Mouse (Mus musculus) liver, embryonic 13.5 days (tissue): ENCODE data around the gene Hes3. TPM values are rescaled to one million over a fixed set of nuclear protein-coding genes. Genes with fewer than 3 reads are reported as not detected.

Experiments
- ATAC-seq: fragments of 200-750 bp; cut with Nextera tagmentation; 2 replicates; pipeline ENCODE4 v1.8.0; 2017; ENCODE audit warnings: low read depth, mild to moderate bottlenecking, moderate number of reproducible peaks, moderate library complexity
- DNase-seq: peaks from one replicate; pipeline ENCODE4 v3.0.0; 2022
- H3K27ac ChIP-seq: fragments of 300-500 bp; sonication (generic); 2 replicates; pipeline ENCODE4 v1.5.1; 2015; ENCODE audit warnings: moderate library complexity, mild to moderate bottlenecking, inconsistent platforms
- H3K27me3 ChIP-seq: fragments of 300-500 bp; sonication (generic); 2 replicates; pipeline ENCODE4 v1.6.1; 2015; ENCODE audit warnings: mild to moderate bottlenecking, inconsistent platforms
- H3K36me3 ChIP-seq: fragments of 300-500 bp; sonication (generic); 2 replicates; pipeline ENCODE4 v1.6.1; 2015; ENCODE audit warnings: mild to moderate bottlenecking, inconsistent platforms
- H3K4me1 ChIP-seq: fragments of 300-500 bp; sonication (generic); replicated peaks from 2 replicates; pipeline ENCODE4 v1.6.1; 2015; ENCODE audit warnings: inconsistent platforms
- H3K4me2 ChIP-seq: fragments of 300-500 bp; sonication (generic); 2 replicates; pipeline ENCODE4 v1.6.1; 2015; ENCODE audit warnings: inconsistent platforms, mild to moderate bottlenecking, moderate library complexity
- H3K4me3 ChIP-seq: fragments of 300-500 bp; sonication (generic); replicated peaks from 2 replicates; pipeline ENCODE4 v1.5.1; 2015; ENCODE audit warnings: mild to moderate bottlenecking, inconsistent platforms
- H3K9ac ChIP-seq: fragments of 300-500 bp; sonication (generic); 2 replicates; pipeline ENCODE4 v1.6.1; 2015; ENCODE audit warnings: mild to moderate bottlenecking, inconsistent platforms
- H3K9me3 ChIP-seq: fragments of 300-500 bp; sonication (generic); replicated peaks from 2 replicates; pipeline ENCODE4 v1.6.1; 2016; ENCODE audit warnings: inconsistent platforms
- WGBS: fragments of 180-500 bp; shearing (Covaris S2); methylation state at CpG from one replicate; pipeline ENCODE4 v1.1.7; 2015; ENCODE audit not compliant: insufficient replicate concordance; 5-methylcytosine and 5-hydroxymethylcytosine counted together
- polyA plus RNA-seq: library from polyadenylated mRNA; unstranded; fragments of >200 nt; fragmentation: Nextera tagmentation; extraction: Ambion mirVana; gene quantifications from 2 replicates; pipeline ENCODE4 v1.2.1, GENCODE M21; 2015

Hes3 gene
- polyA plus RNA-seq, 1 experiment from 2014 or later: not detected

DNA sequence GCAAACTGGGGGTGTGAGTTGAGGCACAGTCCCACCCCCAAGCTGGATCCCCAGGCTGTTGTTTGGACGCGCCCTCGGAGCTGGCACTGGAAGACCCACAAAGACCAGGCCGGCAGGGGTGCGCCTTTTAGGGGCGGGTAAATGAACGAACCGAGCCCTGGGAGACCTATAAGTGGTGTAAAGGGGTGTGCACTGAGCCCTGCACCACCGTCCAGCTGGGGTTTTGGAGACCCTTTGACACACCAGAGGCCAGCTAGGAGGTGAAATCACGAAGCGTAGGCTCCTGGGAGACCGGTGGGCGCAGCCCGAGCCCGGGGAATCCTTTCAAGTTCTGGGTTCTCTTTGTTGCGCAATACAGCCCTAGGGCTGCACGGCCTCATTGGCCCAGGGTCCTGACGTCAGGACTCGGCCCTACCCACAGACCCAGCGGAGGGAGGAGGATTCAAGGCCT, 16.8 kb downstream of the Hes3 start:
- no peak for ATAC-seq
- Histone ChIP-seq H3K4me2 (peak overlapping the region; percentile 67), H3K27me3 (peaks cover 61% of the 10 kb centered on the region), H3K36me3 (no peaks in the 10 kb centered on the region), H3K9me3 (no peaks in the 10 kb centered on the region), H3K4me3 (peak overlapping the region; percentile 56), H3K4me1 (peaks cover 23% of the 10 kb centered on the region), H3K9ac (peak overlapping the region; percentile 39; the same call in 1 of the 2 replicates), H3K27ac (no peak overlapping the region)
- no peak for DNase-seq
- WGBS: 2% methylated on average over 20 of the region's 20 CpGs

GRCm38 (mm10) chr4:152273621-152274236, 17.7 kb downstream of the Hes3 start, which contains the start of gene Gpr153:
Gene Gpr153, plus strand, starts transcription at chr4:152274232.
- DNase-seq: no peak
- WGBS: 2% methylated on average over 39 of the region's 48 CpGs
- peaks cover 59% of the 10 kb centered on the region for H3K27me3 ChIP-seq

DNA sequence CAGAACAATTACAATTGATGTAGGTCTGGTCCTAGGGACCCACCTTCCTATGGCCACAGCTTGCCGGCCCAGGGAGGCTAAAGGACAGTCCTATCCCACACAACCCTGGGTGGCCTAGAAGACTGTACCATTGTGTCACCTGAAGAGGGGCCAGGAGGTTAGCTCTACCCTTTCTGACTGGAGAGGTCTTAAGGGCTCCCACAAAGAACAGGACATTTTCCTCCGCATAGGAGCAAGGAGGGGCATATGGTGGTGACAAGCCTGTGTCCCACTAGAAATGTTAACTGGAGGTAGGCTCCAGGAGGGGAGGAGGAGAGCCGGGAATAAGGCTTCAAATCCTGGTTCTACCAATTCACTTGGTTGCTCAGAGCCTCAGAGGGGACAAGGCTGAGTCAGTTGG, 18.3 kb downstream of the Hes3 start:
- ATAC-seq: no peak
- Histone ChIP-seq H3K36me3 (no peaks in the 10 kb centered on the region), H3K4me3 (no peak overlapping the region), H3K4me2 (no peak overlapping the region), H3K27me3 (peaks cover 59% of the 10 kb centered on the region), H3K27ac (peak overlapping the region; percentile 23; the same call in 1 of the 2 replicates), H3K9ac (no peak overlapping the region), H3K4me1 (peaks cover 23% of the 10 kb centered on the region), H3K9me3 (no peaks in the 10 kb centered on the region)
- no peak for DNase-seq
- 44% methylated on average over 3 of the region's 3 CpGs for WGBS

More at GRCm38 (mm10) chr4:152273621-152274236, 17.7 kb downstream of the Hes3 start, which contains the start of gene Gpr153:
- Histone ChIP-seq H3K4me3 (peak within 1 kb of the TSS; percentile 56), H3K9ac (peak within 1 kb of the TSS; percentile 39; the same call in 1 of the 2 replicates), H3K9me3 (no peaks in the 10 kb centered on the region), H3K4me1 (peaks cover 23% of the 10 kb centered on the region), H3K27ac (peak within 1 kb of the TSS; percentile 23; the same call in 1 of the 2 replicates), H3K36me3 (no peaks in the 10 kb centered on the region), H3K4me2 (peak within 1 kb of the TSS; percentile 67)
- ATAC-seq: 0 out of 2 replicates have a peak, but pooled peaks have one; percentile 32

DNA sequence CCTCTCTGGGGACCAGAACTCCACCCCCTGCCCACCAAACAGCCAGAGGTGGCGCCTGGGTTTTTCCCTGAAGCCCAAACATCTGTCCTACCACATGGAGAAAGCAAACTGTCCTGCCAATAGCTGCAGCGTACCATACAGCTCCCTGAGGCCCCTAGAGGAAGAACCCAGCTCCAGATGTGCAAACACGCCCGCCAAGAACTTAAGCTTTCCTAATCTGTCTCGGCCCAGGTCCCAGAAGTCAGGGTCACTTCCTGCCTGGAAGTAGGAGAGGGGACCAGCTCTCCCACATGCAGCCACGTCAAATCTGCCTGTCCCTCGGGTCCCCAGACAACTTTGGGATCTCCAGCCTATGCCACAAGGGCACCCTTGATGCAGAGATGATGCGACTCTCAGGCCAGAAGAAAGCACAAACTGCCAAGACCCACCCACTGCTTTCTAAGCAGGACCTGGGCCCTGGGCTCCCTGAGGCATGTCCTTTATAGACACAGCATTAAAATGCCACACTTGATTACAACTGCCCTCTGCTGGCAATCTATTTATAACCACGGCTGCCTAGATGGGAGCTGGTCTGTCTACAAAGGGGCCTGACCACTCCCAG, 18.9 kb downstream of the Hes3 start:
- peaks cover 23% of the 10 kb centered on the region for H3K4me1 ChIP-seq
- H3K9me3 ChIP-seq: no peaks in the 10 kb centered on the region
- H3K36me3 ChIP-seq: no peaks in the 10 kb centered on the region
- no peak overlapping the region for H3K4me3 ChIP-seq
- peaks cover 59% of the 10 kb centered on the region for H3K27me3 ChIP-seq
- DNase-seq (no peak), ATAC-seq (no peak)
- H3K9ac ChIP-seq: no peak overlapping the region
- H3K27ac ChIP-seq: 0 out of 2 replicates have a peak overlapping the region, but pooled peaks have one; percentile 23
- WGBS: 28% methylated on average over 9 of the region's 9 CpGs
- no peak overlapping the region for H3K4me2 ChIP-seq

- Histone ChIP-seq H3K36me3 (no peaks in the 10 kb centered on the region), H3K4me2 (no peak overlapping the region), H3K4me3 (no peak overlapping the region), H3K9me3 (no peaks in the 10 kb centered on the region), H3K27ac (0 out of 2 replicates have a peak overlapping the region, but pooled peaks have one; percentile 19), H3K9ac (no peak overlapping the region), H3K27me3 (peaks cover 59% of the 10 kb centered on the region), H3K4me1 (peaks cover 23% of the 10 kb centered on the region)
- WGBS: 68% methylated on average over 7 of the region's 7 CpGs
- ATAC-seq: no peak
- DNase-seq: no peak
Measured at GRCm38 (mm10) chr4:152272006-152272405, 19.5 kb downstream of the Hes3 start.

DNA sequence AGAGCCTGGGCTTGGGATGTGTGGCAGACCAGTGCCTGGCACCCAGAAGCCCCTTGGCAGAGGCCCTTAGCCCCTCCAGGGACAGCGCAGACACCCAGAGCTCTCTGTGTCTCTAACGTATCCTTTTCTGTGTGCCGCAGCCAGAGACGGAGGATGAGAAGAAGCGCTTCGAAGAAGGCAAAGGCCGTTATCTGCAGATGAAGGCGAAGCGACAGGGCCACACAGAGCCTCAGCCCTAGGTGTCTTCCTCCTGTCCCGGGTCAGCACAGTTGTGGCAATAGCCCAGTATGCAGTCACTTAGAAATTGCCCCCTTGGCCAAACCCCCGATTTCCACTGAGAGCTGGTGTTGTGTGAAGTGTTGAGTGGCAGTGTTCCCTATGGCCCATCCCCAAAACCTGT, 20.1 kb downstream of the Hes3 start:
- Histone ChIP-seq H3K4me1 (peaks cover 23% of the 10 kb centered on the region), H3K9me3 (no peaks in the 10 kb centered on the region), H3K36me3 (no peaks in the 10 kb centered on the region), H3K9ac (no peak overlapping the region), H3K27me3 (peaks cover 52% of the 10 kb centered on the region), H3K4me3 (no peak overlapping the region), H3K4me2 (no peak overlapping the region), H3K27ac (peak overlapping the region; percentile 19; the same call in 1 of the 2 replicates)
- no peak for DNase-seq
- ATAC-seq: no peak
- 83% methylated on average over 11 of the region's 11 CpGs for WGBS

DNA sequence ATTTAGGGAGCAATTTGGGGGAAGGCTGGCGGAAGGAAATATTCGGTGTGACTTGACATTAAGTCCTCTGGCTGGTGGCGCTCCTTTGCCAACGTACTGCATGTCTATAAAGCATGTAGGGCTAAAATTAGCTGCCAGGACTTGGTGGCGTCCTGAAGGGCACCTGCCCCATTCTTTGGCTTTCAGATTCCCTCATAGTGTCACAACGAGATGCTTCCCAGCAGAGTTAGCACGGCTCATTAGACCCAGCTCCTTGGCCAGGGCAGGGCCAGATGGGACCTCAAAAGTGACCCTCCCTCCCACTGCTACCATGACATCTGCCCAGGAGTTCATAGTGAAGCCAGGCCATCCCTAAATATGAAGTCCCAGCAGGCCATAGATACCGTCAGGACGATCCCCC, 20.9 kb downstream of the Hes3 start:
- no peak overlapping the region for H3K27ac ChIP-seq
- peaks cover 23% of the 10 kb centered on the region for H3K4me1 ChIP-seq

DNA sequence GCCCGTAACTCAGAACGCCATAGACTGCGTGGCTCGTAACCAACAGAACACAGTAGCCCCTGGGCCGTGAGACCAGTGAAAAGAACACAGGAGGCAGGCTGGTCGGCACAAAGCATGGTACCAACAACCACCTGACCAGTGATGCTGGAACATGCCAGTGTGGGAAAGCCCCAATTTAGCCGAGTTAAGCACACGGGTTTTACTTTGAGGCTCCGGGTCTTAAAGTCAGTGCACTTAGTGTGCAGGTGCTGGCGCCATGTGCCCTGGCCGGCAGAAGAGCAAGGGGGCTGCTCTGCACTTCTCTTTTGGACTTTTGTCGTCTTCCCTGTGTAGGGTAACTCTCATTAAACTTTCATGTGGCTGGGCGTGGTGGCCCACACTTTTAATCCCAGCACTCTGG, 21.5 kb downstream of the Hes3 start:
- no peak overlapping the region for H3K27ac ChIP-seq
- no peak overlapping the region for H3K9ac ChIP-seq
- ATAC-seq: no peak
- H3K4me2 ChIP-seq: no peak overlapping the region
- no peaks in the 10 kb centered on the region for H3K9me3 ChIP-seq
- no peak overlapping the region for H3K4me3 ChIP-seq
- WGBS: 75% methylated on average over 13 of the region's 13 CpGs
- DNase-seq: no peak
- H3K36me3 ChIP-seq: no peaks in the 10 kb centered on the region
- peaks cover 20% of the 10 kb centered on the region for H3K4me1 ChIP-seq
- peaks cover 38% of the 10 kb centered on the region for H3K27me3 ChIP-seq

More for the DNA sequence above, 20.9 kb downstream of the Hes3 start:
- WGBS: 70% methylated on average over 9 of the region's 9 CpGs
- H3K9ac ChIP-seq: no peak overlapping the region
- DNase-seq (no peak), ATAC-seq (no peak)
- H3K4me3 ChIP-seq: no peak overlapping the region
- H3K36me3 ChIP-seq: no peaks in the 10 kb centered on the region
- H3K9me3 ChIP-seq: no peaks in the 10 kb centered on the region
- peaks cover 45% of the 10 kb centered on the region for H3K27me3 ChIP-seq
- no peak overlapping the region for H3K4me2 ChIP-seq

DNA sequence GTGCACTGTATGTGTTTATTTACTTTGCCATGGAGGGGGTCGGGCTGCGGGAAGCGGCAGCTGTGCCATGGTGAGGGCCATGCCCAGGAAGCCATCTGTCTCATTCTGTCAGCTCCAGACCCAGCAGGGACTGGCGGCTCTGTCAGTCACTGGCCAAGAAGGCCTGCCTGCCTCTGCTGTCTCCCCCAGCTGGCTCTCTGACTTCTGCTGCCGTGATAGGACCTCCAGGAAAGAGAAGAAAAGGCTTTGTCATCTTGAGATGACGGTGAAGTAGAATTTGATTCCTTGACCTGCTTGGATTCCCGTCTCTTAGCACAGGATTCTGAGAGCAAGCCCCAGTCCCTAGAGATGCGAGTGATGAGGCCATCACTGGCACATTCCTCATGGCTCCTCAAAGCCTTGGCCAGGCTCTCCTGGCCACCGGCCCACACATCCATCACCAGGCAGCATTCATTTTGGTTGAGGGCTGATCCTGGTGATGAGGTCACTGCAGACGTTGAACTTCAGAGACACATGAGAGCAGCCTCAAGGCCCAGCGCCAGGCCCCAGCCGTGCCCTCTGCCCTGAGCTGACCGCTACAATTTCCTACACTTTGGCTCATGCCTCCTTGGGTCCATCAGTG, 23.6 kb downstream of the Hes3 start:
- Histone ChIP-seq H3K4me2 (no peak overlapping the region), H3K36me3 (no peaks in the 10 kb centered on the region), H3K27ac (no peak overlapping the region), H3K9ac (no peak overlapping the region), H3K4me1 (peaks cover 28% of the 10 kb centered on the region), H3K9me3 (no peaks in the 10 kb centered on the region), H3K27me3 (peaks cover 17% of the 10 kb centered on the region), H3K4me3 (no peak overlapping the region)
- ATAC-seq (no peak), DNase-seq (no peak)
- WGBS: 70% methylated on average over 13 of the region's 13 CpGs

DNA sequence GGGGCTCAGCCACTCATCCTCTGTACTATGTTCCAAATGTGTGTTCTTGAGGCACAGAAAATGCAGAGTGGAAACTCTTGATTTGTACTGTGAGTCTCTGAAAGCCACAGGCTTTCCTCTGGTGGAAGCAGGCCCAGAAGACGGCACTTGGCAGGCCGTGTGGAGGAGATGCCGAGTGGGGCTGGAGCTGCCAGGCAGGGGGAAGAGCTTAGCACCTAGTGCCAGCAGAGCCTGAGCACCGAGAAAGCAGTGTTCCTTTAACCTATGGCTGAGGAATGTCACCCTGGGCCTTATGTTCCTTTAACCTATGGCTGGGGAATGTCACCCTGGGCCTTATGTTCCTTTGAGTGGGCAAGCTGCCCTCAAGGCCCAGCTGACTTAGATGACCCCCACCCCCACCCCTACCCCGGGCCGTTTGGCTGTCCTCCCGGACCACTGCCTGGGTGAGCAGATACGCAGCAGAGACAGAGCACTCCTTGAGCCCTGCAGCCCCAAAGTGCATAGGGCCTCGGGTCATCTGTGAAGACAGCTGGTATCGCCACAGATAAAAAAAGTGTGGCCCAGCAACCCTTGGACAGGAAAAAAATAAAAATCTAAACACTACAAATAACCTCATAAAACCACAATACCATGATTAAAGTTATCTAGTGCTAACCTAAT, 25.1 kb downstream of the Hes3 start:
- WGBS: 68% methylated on average over 10 of the region's 10 CpGs
- Histone ChIP-seq H3K4me3 (no peak overlapping the region), H3K36me3 (no peaks in the 10 kb centered on the region), H3K4me1 (peaks cover 35% of the 10 kb centered on the region), H3K27me3 (peaks cover 2% of the 10 kb centered on the region; the same call in 1 of the 2 replicates), H3K9ac (no peak overlapping the region), H3K9me3 (no peaks in the 10 kb centered on the region), H3K4me2 (no peak overlapping the region), H3K27ac (no peak overlapping the region)
- no peak for ATAC-seq
- DNase-seq: no peak

GRCm38 (mm10) chr4:152265791-152266190, 25.7 kb downstream of the Hes3 start:
- DNase-seq (no peak), ATAC-seq (no peak)
- Histone ChIP-seq H3K27me3 (no peaks in the 10 kb centered on the region), H3K9me3 (no peaks in the 10 kb centered on the region), H3K9ac (no peak overlapping the region), H3K27ac (no peak overlapping the region), H3K4me2 (no peak overlapping the region), H3K4me1 (peaks cover 36% of the 10 kb centered on the region), H3K36me3 (no peaks in the 10 kb centered on the region), H3K4me3 (no peak overlapping the region)
- WGBS: 61% methylated on average over 5 of the region's 5 CpGs
